Mouse (Mus musculus) liver, postnatal 0 days (tissue): Measurements from ENCODE around the gene Crybg2.

Experiments
- CTCF ChIP-seq: sonication (generic); IDR thresholded peaks from 2 replicates; pipeline ENCODE4 v1.5.1; 2016; ENCODE audit warnings: antibody characterized with exemption, low read depth
- EP300 ChIP-seq: IDR thresholded peaks from 2 replicates; pipeline ENCODE4 v1.6.1; 2016; ENCODE audit warnings: antibody characterized with exemption, low read depth, mild to moderate bottlenecking

DNA sequence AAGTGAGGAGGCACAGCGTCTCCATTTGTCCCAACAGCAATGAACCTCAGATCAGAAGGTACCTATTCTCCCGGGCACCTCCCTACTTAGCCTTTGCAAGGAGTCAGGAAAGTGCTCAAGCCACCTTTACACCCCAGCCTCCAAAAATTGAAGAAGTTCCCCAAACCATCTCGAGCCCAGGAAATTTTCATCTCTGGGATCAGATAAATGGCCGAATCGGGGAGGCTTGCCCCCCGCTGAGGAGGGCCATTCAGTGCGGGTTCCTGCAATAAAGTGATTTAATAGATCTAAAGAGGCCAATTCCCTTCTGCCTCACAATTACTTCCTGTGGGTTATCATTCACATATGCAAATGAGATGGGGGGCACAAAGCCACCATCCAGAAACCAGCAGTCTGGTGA is 44.4 kb upstream of the Crybg2 start:
- TF ChIP-seq CTCF (no peak), EP300 (no peak)
